Mouse (Mus musculus) lung, postnatal 0 days (tissue): ENCODE results near the gene Lrrc59.

Experiments used
- CTCF ChIP-seq: IDR thresholded peaks from 2 replicates; pipeline ENCODE4 v1.5.1; 2016; ENCODE audit warnings: antibody characterized with exemption, mild to moderate bottlenecking
- EP300 ChIP-seq: IDR thresholded peaks from 2 replicates; pipeline ENCODE4 v1.6.1; 2016; ENCODE audit warnings: antibody characterized with exemption, mild to moderate bottlenecking, control low read depth

DNA sequence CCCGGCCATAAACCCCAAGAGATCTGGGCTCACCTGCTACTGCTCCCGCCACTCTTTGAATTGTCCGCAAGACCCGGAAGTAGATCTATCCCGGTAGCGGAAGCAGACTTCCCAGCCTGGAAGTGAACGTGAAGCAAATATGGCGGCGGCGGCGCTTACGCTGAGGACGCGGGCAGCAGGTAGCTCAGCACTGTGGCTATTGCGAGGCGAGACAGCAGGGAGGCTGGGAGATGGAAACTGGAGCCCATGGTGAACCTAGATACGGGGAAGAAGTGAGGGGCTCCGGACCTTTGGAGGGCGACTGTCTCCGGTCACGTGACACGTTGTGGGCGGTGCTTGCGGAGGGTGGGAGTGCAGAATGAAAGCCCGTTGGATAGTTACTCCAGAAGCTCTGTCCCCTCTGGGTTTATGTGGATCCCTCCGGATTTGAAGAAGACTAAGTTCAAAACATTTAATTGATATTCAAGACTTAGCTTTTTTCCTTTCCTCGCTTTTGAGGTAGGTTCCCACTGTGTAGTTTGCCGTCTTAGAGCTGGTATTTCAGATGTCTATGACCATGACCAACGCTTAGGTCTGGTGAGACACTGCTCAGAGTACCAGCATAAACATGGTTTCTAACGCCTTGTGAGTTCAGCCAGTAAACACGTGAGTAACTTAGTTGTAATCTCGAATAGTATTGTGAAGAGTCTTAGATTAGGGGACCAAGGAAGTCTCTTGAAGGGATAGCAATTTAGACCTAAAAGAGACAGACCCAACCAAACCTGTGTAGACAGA lies 24.3 kb downstream of the Lrrc59 start, which contains the start of the genes Mrpl27 and Eme1:
- TF ChIP-seq CTCF: no peak
- TF ChIP-seq EP300: peak; percentile 55; the same call in 1 of the 2 replicates
